Mouse (Mus musculus) intestine, embryonic 14.5 days (tissue): ENCODE measurements around the gene Arhgap19. TPM values are rescaled to one million over a fixed set of nuclear protein-coding genes. Genes with fewer than 3 reads are reported as not detected.
A peak's percentile ranks its signal among the peaks of the same experiment; 100 is the strongest.

ENCODE experiments used
- ATAC-seq: fragments of 200-750 bp; cut with Nextera tagmentation; replicated peaks from 2 replicates; pipeline ENCODE4 v1.8.0; 2017; ENCODE audit warnings: low read depth, moderate number of reproducible peaks, moderate TSS enrichment, moderate library complexity; ENCODE audit not compliant: low FRiP score, low TSS enrichment
- DNase-seq: peaks from one replicate; pipeline ENCODE4 v3.0.0-alpha.2; 2018; ENCODE audit warnings: low spot score
- H3K27ac ChIP-seq: fragments of 300-500 bp; sonication (generic); 2 replicates; pipeline ENCODE4 v1.5.1; 2014; ENCODE audit warnings: low read depth, mild to moderate bottlenecking, control low read depth
- H3K27me3 ChIP-seq: fragments of 300-500 bp; sonication (generic); replicated peaks from 2 replicates; pipeline ENCODE4 v1.6.1; 2014; ENCODE audit warnings: low read length, control low read depth; ENCODE audit not compliant: control insufficient read depth, insufficient read depth
- H3K36me3 ChIP-seq: fragments of 300-500 bp; sonication (generic); 2 replicates; pipeline ENCODE4 v1.6.1; 2014; ENCODE audit warnings: low read length, control low read depth; ENCODE audit not compliant: control insufficient read depth, insufficient read depth
- H3K4me1 ChIP-seq: fragments of 300-500 bp; sonication (generic); replicated peaks from 2 replicates; pipeline ENCODE4 v1.6.1; 2014; ENCODE audit warnings: low read length, control low read depth, mixed read lengths; ENCODE audit not compliant: control insufficient read depth, insufficient read depth
- H3K4me2 ChIP-seq: fragments of 300-500 bp; sonication (generic); 2 replicates; pipeline ENCODE4 v1.6.1; 2014; ENCODE audit warnings: low read length
- H3K4me3 ChIP-seq: fragments of 300-500 bp; sonication (generic); 2 replicates; pipeline ENCODE4 v1.5.1; 2014; ENCODE audit warnings: low read depth, low read length, control low read depth, mixed read lengths
- H3K9ac ChIP-seq: fragments of 300-500 bp; sonication (generic); 2 replicates; pipeline ENCODE4 v1.6.1; 2014; ENCODE audit warnings: mild to moderate bottlenecking, low read length
- H3K9me3 ChIP-seq: fragments of 300-500 bp; sonication (generic); 2 replicates; pipeline ENCODE4 v1.6.1; 2016; ENCODE audit warnings: low read length, control low read depth; ENCODE audit not compliant: control insufficient read depth
- WGBS: fragments of 180-500 bp; shearing (Covaris S2); extraction: QIAGEN DNeasy Blood & Tissue Kit; methylation state at CpG from one replicate; pipeline ENCODE4 v1.1.7; 2014; 5-methylcytosine and 5-hydroxymethylcytosine counted together
- polyA plus RNA-seq: library from polyadenylated mRNA; unstranded; fragments of >200 nt; fragmentation: Nextera tagmentation; extraction: Ambion mirVana; gene quantifications from 2 replicates; pipeline ENCODE4 v1.2.1, GENCODE M21; 2014

The Arhgap19 gene
- polyA plus RNA-seq, 1 experiment from 2014 or later, result 25.5 TPM

- 87% methylated on average over 4 of the region's 4 CpGs for WGBS
- no peak for ATAC-seq
Measured at GRCm38 (mm10) chr19:41813374-41813773, 11.5 kb upstream of the Arhgap19 start.

GRCm38 (mm10) chr19:41812525-41812924 lies 10.7 kb upstream of the Arhgap19 start:
- H3K4me3 ChIP-seq, result no peak overlapping the region
- H3K4me2 ChIP-seq, result no peak overlapping the region
- ATAC-seq, result no peak
- DNase-seq, result no peak
- no peaks in the 10 kb centered on the region for H3K4me1 ChIP-seq
- H3K36me3 ChIP-seq, result no peaks in the 10 kb centered on the region
- 93% methylated on average over 10 of the region's 10 CpGs for WGBS
- H3K9me3 ChIP-seq, result no peaks in the 10 kb centered on the region
- H3K27me3 ChIP-seq, result no peaks in the 10 kb centered on the region
- no peak overlapping the region for H3K27ac ChIP-seq
- no peak overlapping the region for H3K9ac ChIP-seq

More at GRCm38 (mm10) chr19:41813374-41813773, 11.5 kb upstream of the Arhgap19 start:
- Histone ChIP-seq H3K27ac (no peak overlapping the region), H3K9me3 (no peaks in the 10 kb centered on the region), H3K9ac (no peak overlapping the region), H3K4me1 (no peaks in the 10 kb centered on the region), H3K4me2 (no peak overlapping the region), H3K27me3 (no peaks in the 10 kb centered on the region), H3K4me3 (no peak overlapping the region), H3K36me3 (no peaks in the 10 kb centered on the region)
- DNase-seq, result no peak

GRCm38 (mm10) chr19:41810074-41810473 lies 8.2 kb upstream of the Arhgap19 start:
- Histone ChIP-seq H3K9me3 (no peaks in the 10 kb centered on the region), H3K27me3 (no peaks in the 10 kb centered on the region), H3K27ac (no peak overlapping the region), H3K4me2 (no peak overlapping the region), H3K4me1 (no peaks in the 10 kb centered on the region), H3K9ac (no peak overlapping the region), H3K36me3 (no peaks in the 10 kb centered on the region), H3K4me3 (no peak overlapping the region)
- no peak for DNase-seq
- ATAC-seq, result no peak
- 87% methylated on average over 5 of the region's 5 CpGs for WGBS

- Histone ChIP-seq H3K27me3 (no peaks in the 10 kb centered on the region), H3K4me3 (no peak overlapping the region), H3K4me2 (no peak overlapping the region), H3K9me3 (no peaks in the 10 kb centered on the region), H3K4me1 (no peaks in the 10 kb centered on the region), H3K36me3 (no peaks in the 10 kb centered on the region), H3K27ac (no peak overlapping the region), H3K9ac (no peak overlapping the region)
- 84% methylated on average over 8 of the region's 8 CpGs for WGBS
- ATAC-seq, result no peak
- no peak for DNase-seq
Measured at GRCm38 (mm10) chr19:41808104-41808634, 6.3 kb upstream of the Arhgap19 start.

- ATAC-seq (no peak), DNase-seq (no peak)
- no peak overlapping the region for H3K27ac ChIP-seq
- no peaks in the 10 kb centered on the region for H3K36me3 ChIP-seq
- no peaks in the 10 kb centered on the region for H3K27me3 ChIP-seq
- H3K9ac ChIP-seq, result no peak overlapping the region
- no peak overlapping the region for H3K4me2 ChIP-seq
- H3K4me3 ChIP-seq, result no peak overlapping the region
- 80% methylated on average over 9 of the region's 9 CpGs for WGBS
- H3K4me1 ChIP-seq, result no peaks in the 10 kb centered on the region
- no peaks in the 10 kb centered on the region for H3K9me3 ChIP-seq
Measured at GRCm38 (mm10) chr19:41807497-41807896, 5.7 kb upstream of the Arhgap19 start.

- H3K4me1 ChIP-seq, result peaks cover 2% of the 10 kb centered on the region
- no peak overlapping the region for H3K27ac ChIP-seq
- no peaks in the 10 kb centered on the region for H3K9me3 ChIP-seq
- DNase-seq (no peak), ATAC-seq (no peak)
- no peaks in the 10 kb centered on the region for H3K36me3 ChIP-seq
- H3K4me2 ChIP-seq, result no peak overlapping the region
- 90% methylated on average over 4 of the region's 4 CpGs for WGBS
- H3K27me3 ChIP-seq, result no peaks in the 10 kb centered on the region
- H3K9ac ChIP-seq, result no peak overlapping the region
- H3K4me3 ChIP-seq, result no peak overlapping the region
Measured at GRCm38 (mm10) chr19:41805831-41806230, 4.0 kb upstream of the Arhgap19 start.

GRCm38 (mm10) chr19:41803322-41803721 lies 1.5 kb upstream of the Arhgap19 start:
- Histone ChIP-seq H3K4me2 (no peak overlapping the region), H3K9me3 (no peaks in the 10 kb centered on the region), H3K36me3 (no peaks in the 10 kb centered on the region), H3K4me1 (peaks cover 9% of the 10 kb centered on the region), H3K4me3 (no peak overlapping the region), H3K27me3 (no peaks in the 10 kb centered on the region), H3K9ac (no peak overlapping the region), H3K27ac (no peak overlapping the region)
- no peak for ATAC-seq
- no peak for DNase-seq
- WGBS, result 35% methylated on average over 7 of the region's 7 CpGs

GRCm38 (mm10) chr19:41800986-41801741 lies 683 bp downstream of the Arhgap19 start:
- Histone ChIP-seq H3K9me3 (no peaks in the 10 kb centered on the region), H3K4me2 (peak overlapping the region; percentile 88), H3K27ac (peak overlapping the region; percentile 52; the same call in 1 of the 2 replicates), H3K4me3 (peak overlapping the region; percentile 95), H3K9ac (peak overlapping the region; percentile 86), H3K36me3 (no peaks in the 10 kb centered on the region), H3K4me1 (peaks cover 12% of the 10 kb centered on the region), H3K27me3 (no peaks in the 10 kb centered on the region)
- no peak for DNase-seq
- ATAC-seq, result no peak
- WGBS, result 5% methylated on average over 26 of the region's 26 CpGs

GRCm38 (mm10) chr19:41800451-41800850 lies 1.4 kb downstream of the Arhgap19 start:
- Histone ChIP-seq H3K4me2 (peak overlapping the region; percentile 88), H3K36me3 (no peaks in the 10 kb centered on the region), H3K4me3 (peak overlapping the region; percentile 95; the same call in 1 of the 2 replicates), H3K4me1 (peaks cover 12% of the 10 kb centered on the region), H3K9ac (no peak overlapping the region), H3K27ac (no peak overlapping the region), H3K9me3 (no peaks in the 10 kb centered on the region), H3K27me3 (no peaks in the 10 kb centered on the region)
- DNase-seq, result no peak
- 54% methylated on average over 6 of the region's 6 CpGs for WGBS
- ATAC-seq, result no peak
